Mouse (Mus musculus) hindbrain, postnatal 0 days (tissue): ENCODE results near the gene C2cd5. TPM values are rescaled to one million over a fixed set of nuclear protein-coding genes. Genes with fewer than 3 reads are reported as not detected.

Source experiments
- ATAC-seq: fragments of 200-750 bp; cut with Nextera tagmentation; 2 replicates; pipeline ENCODE4 v1.8.0; 2017; ENCODE audit warnings: mild to moderate bottlenecking, moderate TSS enrichment, moderate library complexity
- DNase-seq: peaks from one replicate; pipeline ENCODE4 v3.0.0-alpha.2; 2015; ENCODE audit warnings: low spot score
- H3K27ac ChIP-seq: fragments of 300-500 bp; sonication (generic); 2 replicates; pipeline ENCODE4 v1.5.1; 2014; ENCODE audit warnings: mild to moderate bottlenecking
- H3K27me3 ChIP-seq: fragments of 300-500 bp; sonication (generic); 2 replicates; pipeline ENCODE4 v1.6.1; 2014; ENCODE audit warnings: low read length, mixed read lengths; ENCODE audit not compliant: insufficient read depth
- H3K36me3 ChIP-seq: fragments of 300-500 bp; sonication (generic); 2 replicates; pipeline ENCODE4 v1.6.1; 2014; ENCODE audit warnings: low read length, mixed read lengths; ENCODE audit not compliant: insufficient read depth
- H3K4me1 ChIP-seq: fragments of 300-500 bp; sonication (generic); 2 replicates; pipeline ENCODE4 v1.6.1; 2014; ENCODE audit warnings: antibody characterized with exemption, low read length, mixed read lengths; ENCODE audit not compliant: insufficient read depth
- H3K4me2 ChIP-seq: fragments of 300-500 bp; sonication (generic); 2 replicates; pipeline ENCODE4 v1.6.1; 2014; ENCODE audit warnings: low read depth, mild to moderate bottlenecking, low read length, moderate library complexity, mixed read lengths
- H3K4me3 ChIP-seq: fragments of 300-500 bp; sonication (generic); 2 replicates; pipeline ENCODE4 v1.5.1; 2014; ENCODE audit warnings: low read length
- H3K9ac ChIP-seq: fragments of 300-500 bp; sonication (generic); replicated peaks from 2 replicates; pipeline ENCODE4 v1.6.1; 2014; ENCODE audit warnings: mild to moderate bottlenecking, low read length, moderate library complexity, mixed read lengths
- H3K9me3 ChIP-seq: fragments of 300-500 bp; sonication (generic); 2 replicates; pipeline ENCODE4 v1.6.1; 2016; ENCODE audit warnings: low read length, mixed read lengths
- CTCF ChIP-seq: IDR thresholded peaks from 2 replicates; pipeline ENCODE4 v1.5.1; 2016; ENCODE audit warnings: antibody characterized with exemption, control low read depth, low read depth
- WGBS: fragments of 180-500 bp; shearing (Covaris S2); extraction: QIAGEN DNeasy Blood & Tissue Kit; methylation state at CpG from one replicate; pipeline ENCODE4 v1.1.7; 2014; 5-methylcytosine and 5-hydroxymethylcytosine counted together
- polyA plus RNA-seq: library from polyadenylated mRNA; unstranded; fragments of >200 nt; fragmentation: Nextera tagmentation; extraction: Ambion mirVana; gene quantifications from 2 replicates; pipeline ENCODE4 v1.2.1, GENCODE M21; 2015
- total RNA-seq: library from RNA; depleted of rRNA; stranded (reverse); fragments of >200 nt; gene quantifications from 2 replicates; pipeline ENCODE4 v1.2.3, GENCODE M21; 2014

Gene C2cd5
- total and polyA plus RNA-seq, 2 experiments from 2014 or later, result 24.4 to 38.2 TPM

DNA sequence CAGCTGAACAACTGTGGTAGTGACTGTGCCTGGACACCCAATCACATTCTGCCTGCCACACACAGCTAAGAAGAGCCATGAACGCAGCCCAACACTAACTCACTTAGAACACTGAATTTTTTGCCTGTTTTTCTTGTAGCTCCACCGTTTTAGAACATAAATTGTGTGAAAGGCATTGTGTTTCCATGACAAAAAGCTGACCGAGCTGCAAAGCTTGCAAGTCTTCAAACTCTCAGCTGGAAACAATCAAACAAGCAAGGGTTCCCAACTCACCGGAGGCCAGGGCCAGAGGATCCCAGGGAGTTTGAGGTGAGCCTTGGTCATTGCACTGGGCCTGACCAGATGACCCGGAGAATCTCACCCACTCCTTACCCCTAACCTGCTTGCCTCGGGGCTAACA lies 16.8 kb upstream of the C2cd5 start:
- Histone ChIP-seq H3K4me1 (no peaks in the 10 kb centered on the region), H3K27me3 (no peaks in the 10 kb centered on the region), H3K4me2 (no peak overlapping the region), H3K9me3 (no peaks in the 10 kb centered on the region), H3K4me3 (no peak overlapping the region), H3K36me3 (no peaks in the 10 kb centered on the region), H3K9ac (no peak overlapping the region), H3K27ac (no peak overlapping the region)
- ATAC-seq (no peak), DNase-seq (no peak)
- TF ChIP-seq CTCF, result no peak
- 48% methylated on average over 6 of the region's 6 CpGs for WGBS

GRCm38 (mm10) chr6:143115505-143115904 lies 15.6 kb upstream of the C2cd5 start:
- Histone ChIP-seq H3K27me3 (no peaks in the 10 kb centered on the region), H3K27ac (no peak overlapping the region), H3K9me3 (no peaks in the 10 kb centered on the region), H3K4me3 (no peak overlapping the region), H3K9ac (no peak overlapping the region), H3K4me1 (no peaks in the 10 kb centered on the region), H3K4me2 (no peak overlapping the region), H3K36me3 (no peaks in the 10 kb centered on the region)
- ATAC-seq (no peak), DNase-seq (no peak)
- 86% methylated on average over 5 of the region's 5 CpGs for WGBS
- no peak for TF ChIP-seq CTCF

- Histone ChIP-seq H3K27ac (no peak overlapping the region), H3K4me3 (no peak overlapping the region), H3K9me3 (no peaks in the 10 kb centered on the region), H3K4me1 (no peaks in the 10 kb centered on the region), H3K9ac (no peak overlapping the region), H3K36me3 (no peaks in the 10 kb centered on the region), H3K27me3 (no peaks in the 10 kb centered on the region), H3K4me2 (no peak overlapping the region)
- DNase-seq (no peak), ATAC-seq (no peak)
- no peak for TF ChIP-seq CTCF
- 73% methylated on average over 9 of the region's 9 CpGs for WGBS
Measured at GRCm38 (mm10) chr6:143115011-143115445, 15.1 kb upstream of the C2cd5 start.

DNA sequence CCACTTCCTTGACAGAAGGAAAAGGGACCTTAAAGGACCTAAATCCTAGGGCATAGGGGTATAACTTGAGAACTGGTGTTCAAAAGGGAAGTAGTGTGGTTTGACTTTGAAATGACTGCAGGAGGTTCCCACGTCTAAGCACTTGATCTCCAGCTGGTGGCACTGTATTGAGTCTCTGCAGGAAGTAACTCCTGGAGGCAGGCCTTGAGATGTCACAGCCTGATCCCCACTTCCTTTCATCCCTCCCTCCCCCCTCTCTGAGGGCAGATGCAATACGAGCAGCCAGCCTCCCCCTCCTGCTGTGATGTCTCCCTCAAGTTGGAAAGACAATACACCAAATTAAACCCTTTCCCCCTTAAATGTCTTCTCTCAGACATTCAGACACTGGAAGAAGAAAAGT lies 14.6 kb upstream of the C2cd5 start:
- no peak overlapping the region for H3K27ac ChIP-seq
- no peaks in the 10 kb centered on the region for H3K4me1 ChIP-seq
- ATAC-seq (no peak), DNase-seq (peak; percentile 44)
- H3K27me3 ChIP-seq, result no peaks in the 10 kb centered on the region
- H3K4me3 ChIP-seq, result no peak overlapping the region
- no peaks in the 10 kb centered on the region for H3K36me3 ChIP-seq
- H3K4me2 ChIP-seq, result no peak overlapping the region
- H3K9me3 ChIP-seq, result no peaks in the 10 kb centered on the region
- TF ChIP-seq CTCF, result peak; percentile 34; the same call in 1 of the 2 replicates
- no peak overlapping the region for H3K9ac ChIP-seq
- WGBS, result 5% methylated on average over 2 of the region's 2 CpGs

DNA sequence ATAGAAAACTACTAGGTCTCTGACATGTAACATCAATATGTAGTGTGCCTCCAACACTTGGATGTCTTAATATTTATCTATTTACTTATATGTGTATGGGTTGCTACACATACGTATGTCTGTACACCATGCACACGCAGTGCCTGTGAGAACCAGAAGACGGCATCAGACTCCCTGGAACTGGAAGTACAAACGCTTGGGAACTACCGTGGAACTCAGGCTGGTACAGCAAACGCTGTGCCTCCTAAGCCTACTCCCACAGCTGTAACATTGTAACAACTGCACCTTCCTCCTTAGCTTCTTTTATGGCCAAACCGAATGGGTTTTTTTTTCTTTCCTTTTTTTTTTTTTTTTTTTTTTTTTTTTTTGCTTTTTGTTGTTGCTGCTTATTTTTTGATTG lies 10.4 kb upstream of the C2cd5 start:
- ATAC-seq (no peak), DNase-seq (no peak)
- H3K36me3 ChIP-seq, result no peaks in the 10 kb centered on the region
- H3K27me3 ChIP-seq, result no peaks in the 10 kb centered on the region
- no peaks in the 10 kb centered on the region for H3K9me3 ChIP-seq
- no peak overlapping the region for H3K4me3 ChIP-seq
- no peak overlapping the region for H3K27ac ChIP-seq
- no peak overlapping the region for H3K9ac ChIP-seq
- no peaks in the 10 kb centered on the region for H3K4me1 ChIP-seq
- no peak overlapping the region for H3K4me2 ChIP-seq
- no peak; the same call in 1 of the 2 replicates for TF ChIP-seq CTCF
- WGBS, result 85% methylated on average over 7 of the region's 7 CpGs

GRCm38 (mm10) chr6:143109622-143110218 lies 9.8 kb upstream of the C2cd5 start:
- no peak for TF ChIP-seq CTCF

GRCm38 (mm10) chr6:143108031-143108430 lies 8.1 kb upstream of the C2cd5 start:
- no peaks in the 10 kb centered on the region for H3K9me3 ChIP-seq
- H3K4me2 ChIP-seq, result no peak overlapping the region
- no peak overlapping the region for H3K9ac ChIP-seq
- H3K4me1 ChIP-seq, result no peaks in the 10 kb centered on the region
- H3K27ac ChIP-seq, result no peak overlapping the region
- ATAC-seq (no peak), DNase-seq (no peak)
- no peak overlapping the region for H3K4me3 ChIP-seq
- 80% methylated on average over 13 of the region's 13 CpGs for WGBS
- H3K27me3 ChIP-seq, result no peaks in the 10 kb centered on the region
- TF ChIP-seq CTCF, result no peak
- no peaks in the 10 kb centered on the region for H3K36me3 ChIP-seq

More at GRCm38 (mm10) chr6:143109622-143110218, 9.8 kb upstream of the C2cd5 start:
- Histone ChIP-seq H3K27ac (no peak overlapping the region), H3K9ac (no peak overlapping the region), H3K4me1 (no peaks in the 10 kb centered on the region), H3K36me3 (no peaks in the 10 kb centered on the region), H3K27me3 (no peaks in the 10 kb centered on the region), H3K4me2 (no peak overlapping the region), H3K9me3 (no peaks in the 10 kb centered on the region), H3K4me3 (no peak overlapping the region)
- no peak for ATAC-seq
- DNase-seq, result no peak
- WGBS, result 73% methylated on average over 16 of the region's 16 CpGs
